Mouse (Mus musculus) brain, embryonic 14.5 days (tissue): ENCODE data around the gene Ppdpf. TPM values are rescaled to one million over a fixed set of nuclear protein-coding genes. Genes with fewer than 3 reads are reported as not detected.
A peak's percentile ranks its signal among the peaks of the same experiment; 100 is the strongest.

Source experiments
- DNase-seq: peaks from one replicate; pipeline ENCODE4 v3.0.0-alpha.2; 2011; ENCODE audit warnings: low read depth
- CTCF ChIP-seq: fragments of 200-500 bp; IDR thresholded peaks from 2 replicates; pipeline ENCODE4 v1.5.1; 2012; ENCODE audit warnings: inconsistent platforms, mild to moderate bottlenecking, moderate library complexity, borderline replicate concordance; ENCODE audit not compliant: insufficient read depth, insufficient read length; ENCODE audit errors: extremely low read depth
- POLR2A ChIP-seq: fragments of 200-500 bp; IDR thresholded peaks from 2 replicates; pipeline ENCODE4 v1.6.1; 2012; ENCODE audit warnings: mild to moderate bottlenecking, inconsistent platforms, borderline replicate concordance; ENCODE audit not compliant: poor library complexity, insufficient read depth, insufficient read length, severe bottlenecking; ENCODE audit errors: extremely low read depth
- polyA plus RNA-seq: library from polyadenylated mRNA; depleted of rRNA; stranded (reverse); fragments of >200 nt; gene quantifications from 2 replicates; pipeline ENCODE4 v1.2.3, GENCODE M21; 2012

Gene Ppdpf
- polyA plus RNA-seq, 1 experiment = 252 TPM

DNA sequence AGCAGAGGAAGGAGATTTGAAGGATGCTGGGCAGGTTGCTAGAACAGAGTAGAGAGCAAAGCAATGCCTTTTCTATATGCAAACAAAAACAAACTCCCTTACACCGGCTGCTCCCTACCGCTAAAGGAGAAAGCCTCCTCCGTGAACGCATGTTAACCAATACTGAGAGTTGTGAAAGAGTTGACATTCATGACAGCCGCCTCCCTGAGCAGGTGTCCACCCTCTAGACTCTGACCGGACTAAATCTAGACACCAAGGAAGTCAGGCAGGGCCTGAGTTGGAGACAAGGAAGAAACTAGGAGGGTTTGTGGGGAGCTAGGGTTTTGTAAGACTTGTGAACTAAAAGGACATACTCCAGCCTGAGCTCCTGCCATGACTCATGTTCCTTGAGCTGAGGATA, 15.8 kb downstream of the Ppdpf start:
- no peak for DNase-seq
- TF ChIP-seq CTCF = no peak
- no peak for TF ChIP-seq POLR2A

DNA sequence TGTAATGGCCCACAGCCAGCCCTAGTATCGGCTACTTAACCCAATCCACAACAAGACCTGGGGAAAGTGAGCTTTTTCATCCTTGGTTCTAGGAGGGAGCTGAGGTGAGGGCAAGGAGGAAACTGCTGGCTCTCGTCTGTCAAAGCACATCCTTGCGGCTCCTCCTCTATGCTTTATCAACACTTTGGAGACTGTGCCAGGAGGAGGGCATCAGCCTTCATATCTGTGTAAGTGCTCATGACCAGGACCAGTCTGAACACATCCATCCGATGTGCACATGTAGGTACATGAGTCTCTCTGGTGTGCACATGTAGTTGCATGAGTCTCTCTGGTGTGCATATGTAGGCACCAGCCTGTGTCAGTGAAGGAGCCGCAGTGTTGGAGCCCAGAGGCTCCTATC, 18.6 kb downstream of the Ppdpf start:
- DNase-seq = no peak
- TF ChIP-seq CTCF = no peak
- no peak for TF ChIP-seq POLR2A

DNA sequence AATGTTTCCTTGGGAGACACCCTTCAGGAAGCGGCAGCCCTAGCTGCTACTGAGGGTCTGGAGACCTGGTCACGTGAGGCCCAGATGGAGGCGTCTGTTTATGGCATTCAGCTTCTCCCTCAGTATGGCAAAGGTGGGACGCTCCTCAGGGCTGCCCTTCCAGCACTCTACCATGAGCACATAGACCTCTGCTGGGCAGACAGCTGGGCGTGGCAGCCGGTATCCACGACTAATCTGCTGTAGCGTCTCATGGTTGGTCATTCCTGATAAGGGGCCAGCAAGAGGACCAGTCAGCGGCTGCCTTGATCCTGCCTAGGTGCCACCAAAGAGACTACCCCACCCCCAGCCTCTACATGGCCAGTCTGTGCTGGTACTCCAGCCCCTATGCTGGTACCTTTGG, 19.1 kb downstream of the Ppdpf start:
- no peak for DNase-seq
- no peak for TF ChIP-seq CTCF
- TF ChIP-seq POLR2A = no peak

DNA sequence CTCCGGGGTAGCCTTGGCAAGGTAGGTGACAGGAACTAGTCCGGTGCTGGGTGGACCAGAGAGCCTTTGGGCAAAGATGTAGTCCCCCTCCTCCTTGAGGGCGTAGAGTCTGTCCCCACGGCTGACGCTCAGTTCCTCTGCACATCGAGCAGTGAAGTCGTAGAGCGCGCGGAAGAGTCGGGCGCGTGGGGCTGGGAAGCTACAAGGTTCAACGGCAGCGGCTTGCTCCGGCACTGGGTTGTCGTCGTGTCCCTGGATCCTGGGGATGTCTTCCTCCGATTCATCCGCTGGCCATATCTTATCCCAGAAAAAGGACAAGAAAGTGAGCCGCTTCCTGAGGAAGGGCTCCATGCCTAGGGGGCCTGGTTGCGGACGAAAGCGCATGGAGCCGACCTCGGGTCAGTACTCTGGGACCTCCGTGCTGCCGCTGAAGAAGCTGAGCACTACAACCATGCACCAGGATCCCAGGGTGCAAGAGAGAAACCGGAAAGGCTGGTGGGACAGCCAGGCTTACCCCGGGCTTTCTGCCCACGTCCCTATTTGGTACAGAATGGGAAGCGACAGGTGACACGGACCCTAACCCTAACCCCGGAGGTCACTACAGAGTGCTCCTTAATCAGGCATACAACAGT, 25.5 kb downstream of the Ppdpf start:
- TF ChIP-seq POLR2A = no peak
- TF ChIP-seq CTCF = no peak
- no peak for DNase-seq

DNA sequence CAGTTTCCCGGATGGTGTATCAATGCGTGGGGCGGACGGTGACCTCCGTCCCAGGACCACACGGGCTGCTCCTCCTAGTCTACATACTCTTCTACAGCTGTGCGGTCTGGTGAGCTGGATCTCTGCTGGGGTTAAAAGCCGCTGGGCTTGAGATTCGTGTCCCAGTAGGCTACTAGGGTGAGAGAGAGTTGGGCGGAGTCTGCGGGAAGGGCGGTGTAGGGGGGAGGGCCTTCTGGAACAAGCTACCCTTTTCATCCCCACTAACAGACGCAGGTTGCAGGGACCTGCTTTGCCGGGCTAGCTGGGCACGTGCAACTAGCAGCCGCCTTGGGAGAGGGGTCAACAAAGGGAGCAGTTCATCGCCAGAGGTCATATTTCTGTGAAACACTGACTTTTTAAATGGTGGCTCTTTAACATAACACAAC, 26.0 kb downstream of the Ppdpf start, which contains the start of gene Srms:
Gene Srms, minus strand, starts transcription at position 165 of the 425 bp plus-strand sequence.
- DNase-seq = no peak
- TF ChIP-seq CTCF (no peak), POLR2A (no peak)

DNA sequence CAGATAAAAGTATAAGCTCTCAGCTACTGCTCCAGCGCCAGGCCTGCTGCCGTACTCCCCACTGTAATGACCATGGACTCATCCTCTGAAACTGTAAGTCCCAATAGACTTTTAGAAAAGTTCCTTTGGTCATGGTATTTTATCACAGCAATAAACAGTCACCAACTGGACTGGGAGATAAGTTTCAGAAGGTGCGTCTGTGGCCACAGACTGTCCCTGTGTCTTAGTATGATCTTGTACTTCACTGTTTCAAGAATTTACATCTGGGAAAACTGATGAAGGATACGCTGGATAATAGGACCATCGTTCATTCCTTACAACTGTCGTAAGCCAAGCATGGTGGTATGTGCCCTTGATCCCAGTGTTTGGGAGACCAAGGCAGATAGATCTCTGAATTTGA, 29.0 kb downstream of the Ppdpf start:
- no peak for TF ChIP-seq POLR2A
- no peak for TF ChIP-seq CTCF
- DNase-seq = no peak

DNA sequence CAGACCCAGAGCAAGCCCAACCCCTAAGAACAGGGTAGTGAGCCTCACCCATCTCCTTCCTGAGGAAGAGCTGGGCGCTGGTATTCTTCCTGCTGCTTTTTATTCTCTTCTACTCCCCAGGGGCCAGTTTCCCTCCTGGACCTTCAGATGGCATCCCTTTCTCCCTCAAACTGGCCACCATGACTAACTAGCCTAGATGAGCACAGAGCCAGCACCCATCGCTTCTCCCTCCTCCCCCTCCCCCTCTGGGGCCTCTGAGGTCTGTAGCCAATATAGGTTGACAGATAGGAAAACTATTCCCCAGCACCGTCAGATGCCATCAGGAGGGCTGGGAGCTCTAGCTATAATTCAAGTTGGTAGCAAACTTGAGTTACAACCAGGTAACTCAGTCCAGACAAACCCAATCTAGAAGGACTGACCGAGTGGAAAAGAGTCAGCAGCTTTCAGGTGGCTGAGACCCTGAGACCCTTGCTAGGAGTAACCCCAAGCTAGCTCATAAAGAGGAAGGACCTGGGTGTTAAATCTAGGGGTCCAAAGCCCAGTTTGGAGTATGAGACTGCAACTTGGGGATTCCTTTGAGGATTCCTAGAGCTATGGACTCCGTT, 31.9 kb downstream of the Ppdpf start:
- TF ChIP-seq CTCF = no peak
- TF ChIP-seq POLR2A = no peak

DNA sequence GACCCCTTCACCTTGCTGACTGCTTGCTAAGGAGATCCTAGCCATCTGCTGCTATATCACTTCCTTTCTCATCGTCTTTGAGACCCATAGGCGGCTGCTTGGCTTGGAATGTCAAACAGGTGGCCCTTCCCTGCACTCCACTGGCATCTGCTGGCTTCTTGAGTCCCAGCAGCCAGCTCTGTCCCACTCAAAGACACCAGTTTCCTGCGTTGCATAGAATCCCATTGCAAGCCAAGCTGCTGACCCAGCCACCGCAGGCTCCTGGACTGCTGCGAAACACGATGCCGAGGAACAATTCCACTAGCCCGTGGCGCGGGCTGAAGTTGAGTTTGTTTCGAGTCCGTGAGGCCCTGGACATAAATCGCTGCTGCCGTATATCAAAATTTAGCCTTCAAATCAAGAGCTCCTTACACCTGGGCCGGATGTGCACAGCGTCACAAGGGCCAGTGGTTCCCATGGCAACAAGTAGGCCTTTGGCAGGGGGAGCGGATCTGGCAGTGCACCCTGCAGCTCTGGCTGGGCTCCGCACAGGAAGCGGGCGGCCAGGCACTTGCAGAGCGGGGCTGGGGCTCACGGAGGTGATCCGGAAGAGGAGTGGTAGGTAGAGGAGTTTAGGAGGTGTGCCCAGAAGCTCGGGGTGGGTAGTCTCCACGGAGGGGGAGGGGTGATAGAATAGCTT, 32.6 kb downstream of the Ppdpf start, which contains the start of gene Fndc11:
Gene Fndc11, plus strand, starts transcription at position 476 of the 679 bp plus-strand sequence.
- TF ChIP-seq POLR2A (no peak), CTCF (no peak)
- peak; percentile 82 for DNase-seq

More for the DNA sequence above, 31.9 kb downstream of the Ppdpf start:
- no peak for DNase-seq

DNA sequence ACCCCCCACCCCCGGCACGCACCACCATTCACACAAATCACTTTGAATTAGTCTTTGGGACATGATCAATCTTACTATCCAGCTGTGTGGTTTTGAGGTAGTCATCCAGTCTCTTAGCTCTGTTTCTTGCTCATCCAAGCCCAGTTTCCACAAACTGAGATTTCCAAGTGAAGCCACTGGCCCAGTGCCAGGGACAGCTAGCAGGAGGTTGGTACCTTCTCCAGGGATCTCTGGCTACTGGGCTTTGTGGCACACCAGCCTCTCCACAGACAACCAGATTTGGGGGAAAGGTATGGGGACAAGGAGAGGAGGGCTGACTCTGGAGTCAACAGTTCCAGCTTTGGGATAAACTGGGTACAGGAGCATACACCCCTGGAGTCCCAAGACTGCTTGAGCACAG, 33.3 kb downstream of the Ppdpf start:
- DNase-seq = no peak
- TF ChIP-seq POLR2A (no peak), CTCF (no peak)

DNA sequence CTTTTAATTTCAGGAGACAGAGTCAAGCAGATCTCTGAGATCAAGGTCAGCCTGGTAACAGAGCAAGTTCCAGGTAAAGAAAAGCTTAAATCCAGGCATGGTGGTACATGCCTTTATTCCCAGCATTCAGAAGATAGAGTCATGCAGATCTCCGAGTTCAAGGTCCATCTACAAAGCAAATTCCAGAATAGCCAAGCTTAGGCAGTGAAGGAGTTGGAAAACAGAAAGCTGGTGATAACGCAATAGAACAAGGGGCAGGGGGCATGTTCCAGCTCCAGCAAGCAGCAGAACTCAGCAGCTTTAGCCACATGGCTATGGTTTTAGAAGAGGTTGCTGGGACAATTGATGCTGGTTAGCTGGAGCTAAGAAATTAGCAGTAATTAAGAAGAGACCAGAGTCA, 37.9 kb downstream of the Ppdpf start:
- TF ChIP-seq CTCF = no peak
- no peak for TF ChIP-seq POLR2A
- no peak for DNase-seq

DNA sequence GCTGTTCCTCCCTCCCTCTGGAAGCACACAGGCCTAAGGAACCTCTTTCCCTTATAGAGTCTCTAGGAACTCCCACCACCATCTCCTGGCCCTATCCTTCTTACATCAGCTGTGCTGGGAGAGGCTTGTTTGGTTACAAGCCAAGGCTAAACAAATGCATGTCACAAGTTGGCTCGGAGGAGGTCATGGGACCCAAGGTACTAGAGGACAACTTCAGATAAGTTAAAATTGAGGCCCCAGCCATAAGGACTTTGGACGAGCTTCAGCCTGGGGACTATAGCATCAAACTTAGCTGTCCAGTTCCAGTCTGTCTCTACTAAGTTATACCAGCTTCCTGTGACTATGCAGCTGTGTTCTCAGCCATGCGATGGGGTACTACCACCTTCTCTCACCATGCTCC, 40.1 kb downstream of the Ppdpf start:
- TF ChIP-seq POLR2A (no peak), CTCF (no peak)
- no peak for DNase-seq

DNA sequence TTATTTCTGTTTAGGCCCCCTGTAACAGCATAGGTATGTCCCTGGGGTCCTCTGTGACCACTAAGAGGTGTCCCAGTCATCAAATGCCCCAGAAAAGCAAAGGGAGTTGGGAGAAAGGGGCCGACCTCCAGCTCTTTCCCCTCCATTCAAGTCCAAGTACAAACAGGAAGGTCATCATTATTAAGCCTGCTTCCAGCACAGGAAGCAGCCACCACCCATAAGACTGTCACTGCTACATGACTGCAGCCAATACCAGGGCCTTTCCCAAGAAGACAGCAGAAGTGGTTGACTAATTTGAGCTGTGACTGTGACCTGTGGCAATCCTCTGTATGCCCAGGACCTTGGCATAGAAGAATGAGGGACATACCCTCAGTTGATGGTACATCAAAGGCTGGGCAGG, 41.3 kb downstream of the Ppdpf start:
- DNase-seq = no peak

DNA sequence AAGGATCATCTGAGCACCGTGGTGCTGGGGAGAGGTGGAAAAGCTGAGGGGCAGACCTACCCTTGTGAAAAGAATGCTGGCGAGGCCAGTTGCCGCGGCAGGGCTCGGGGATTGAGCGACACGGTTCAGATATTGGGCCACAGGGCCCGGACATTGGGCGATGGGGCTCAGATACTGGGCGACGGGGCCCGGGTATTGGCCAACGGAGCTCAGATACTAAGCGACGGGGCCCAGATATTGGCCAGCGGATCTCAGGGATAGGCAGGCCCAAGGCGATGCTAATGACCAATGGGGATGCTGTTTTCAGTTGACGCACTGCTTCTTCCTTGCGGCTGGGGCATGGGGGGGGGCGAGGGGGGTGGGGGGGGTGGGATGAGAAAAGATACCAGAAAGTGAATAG, 44.1 kb downstream of the Ppdpf start:
- DNase-seq = peak; percentile 9
- TF ChIP-seq CTCF = no peak
- TF ChIP-seq POLR2A = no peak

More for the DNA sequence above, 41.3 kb downstream of the Ppdpf start:
- TF ChIP-seq POLR2A = no peak
- no peak for TF ChIP-seq CTCF
